Mouse (Mus musculus): ENCODE measurements around the gene Pfn4.

DNA sequence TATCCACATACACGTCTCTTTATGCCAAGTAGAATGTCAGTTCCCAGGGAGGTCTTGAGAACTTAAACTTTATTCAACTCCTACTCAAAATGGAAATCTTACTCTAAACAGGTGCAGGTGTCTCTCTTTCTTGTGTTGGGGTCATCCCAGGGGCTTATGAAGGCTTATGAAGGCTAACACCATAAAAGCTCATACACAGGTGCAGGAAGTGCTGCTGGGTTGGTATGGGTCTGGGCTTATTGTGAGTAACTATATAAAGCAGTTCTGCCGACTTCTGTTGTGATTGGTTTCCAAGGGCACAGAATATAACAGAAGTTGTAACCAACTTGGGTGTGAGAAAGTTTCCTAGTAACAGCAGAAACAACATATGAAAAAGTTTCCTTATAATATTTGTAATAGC lies 15.6 kb downstream of the Pfn4 start:
- no peak for TF ChIP-seq EP300 (IDR thresholded peaks at IDR 0.05; ENCODE audit: low read depth)
- TF ChIP-seq CTCF (IDR thresholded peaks at IDR 0.05; ENCODE audit: low read depth): no peak

All from liver, postnatal 0 days (tissue).